Mouse (Mus musculus): ENCODE data around the gene Mtor.

DNA sequence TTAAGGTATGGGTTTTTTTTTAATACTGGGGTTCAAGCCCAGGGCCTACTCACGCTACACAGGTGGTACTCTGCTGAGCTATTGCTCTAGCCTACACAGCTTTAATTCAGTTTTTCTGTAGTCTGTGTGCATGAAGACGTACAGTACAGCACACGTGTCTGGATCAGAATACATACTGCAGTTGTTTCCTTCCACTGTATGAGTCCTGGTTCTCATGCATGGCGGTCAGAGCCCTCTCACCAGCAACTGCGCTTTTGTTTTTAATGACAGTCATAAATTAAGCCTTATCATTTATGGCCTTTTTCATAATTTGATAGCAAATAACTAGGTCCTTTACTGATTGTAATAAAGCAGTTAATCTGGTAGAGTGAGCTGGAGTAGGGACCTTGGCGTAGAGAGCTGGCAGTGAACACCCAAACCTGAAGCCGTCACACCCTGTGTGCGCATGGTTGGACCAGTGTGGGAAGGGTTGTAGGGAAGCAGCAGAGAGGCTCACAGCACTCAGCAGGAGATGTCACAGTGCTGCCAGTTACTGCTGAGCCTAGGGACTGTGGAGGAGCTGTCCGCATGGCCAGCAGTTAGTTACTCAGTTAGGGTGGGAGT is 122.4 kb downstream of the Mtor start:
- TF ChIP-seq EP300 (IDR thresholded peaks at IDR 0.05; ENCODE audit: low read depth) = no peak
- TF ChIP-seq CTCF (IDR thresholded peaks at IDR 0.05; ENCODE audit: low read depth) = no peak
